Mouse (Mus musculus) stomach, postnatal 0 days (tissue): ENCODE data around the gene Ankmy1. TPM values are rescaled to one million over a fixed set of nuclear protein-coding genes. Genes with fewer than 3 reads are reported as not detected.

Experiments
- ATAC-seq: fragments of 200-750 bp; cut with Nextera tagmentation; 2 replicates; pipeline ENCODE4 v1.8.0; 2017; ENCODE audit not compliant: low FRiP score, low TSS enrichment
- DNase-seq: peaks from one replicate; pipeline ENCODE4 v3.0.0-alpha.2; 2016; ENCODE audit warnings: low spot score
- H3K27ac ChIP-seq: fragments of 300-500 bp; sonication (generic); replicated peaks from 2 replicates; pipeline ENCODE4 v1.5.1; 2014; ENCODE audit warnings: mild to moderate bottlenecking, control low read depth
- H3K27me3 ChIP-seq: fragments of 300-500 bp; sonication (generic); 2 replicates; pipeline ENCODE4 v1.6.1; 2014; ENCODE audit warnings: low read length; ENCODE audit not compliant: control insufficient read depth, insufficient read depth
- H3K36me3 ChIP-seq: fragments of 300-500 bp; sonication (generic); 2 replicates; pipeline ENCODE4 v1.6.1; 2014; ENCODE audit warnings: low read length, mixed read lengths; ENCODE audit not compliant: control insufficient read depth, insufficient read depth
- H3K4me1 ChIP-seq: fragments of 300-500 bp; sonication (generic); replicated peaks from 2 replicates; pipeline ENCODE4 v1.6.1; 2014; ENCODE audit warnings: antibody characterized with exemption; ENCODE audit not compliant: control insufficient read depth, insufficient read depth
- H3K4me2 ChIP-seq: fragments of 300-500 bp; sonication (generic); replicated peaks from 2 replicates; pipeline ENCODE4 v1.6.1; 2014; ENCODE audit warnings: low read depth, mild to moderate bottlenecking, control low read depth, moderate library complexity
- H3K4me3 ChIP-seq: fragments of 300-500 bp; sonication (generic); 2 replicates; pipeline ENCODE4 v1.5.1; 2014; ENCODE audit warnings: low read depth, low read length, control low read depth
- H3K9ac ChIP-seq: fragments of 300-500 bp; sonication (generic); 2 replicates; pipeline ENCODE4 v1.6.1; 2014; ENCODE audit warnings: mild to moderate bottlenecking, low read length, control low read depth, mixed read lengths
- H3K9me3 ChIP-seq: fragments of 300-500 bp; sonication (generic); 2 replicates; pipeline ENCODE4 v1.6.1; 2016; ENCODE audit warnings: low read length; ENCODE audit not compliant: control insufficient read depth
- CTCF ChIP-seq: IDR thresholded peaks from 2 replicates; pipeline ENCODE4 v1.5.1; 2016; ENCODE audit warnings: antibody characterized with exemption, low read depth, mild to moderate bottlenecking, moderate library complexity
- EP300 ChIP-seq: optimal IDR thresholded peaks from 2 replicates; pipeline ENCODE3; 2016; ENCODE audit warnings: antibody characterized with exemption
- WGBS: fragments of 180-500 bp; shearing (Covaris S2); extraction: QIAGEN DNeasy Blood & Tissue Kit; methylation state at CpG from one replicate; pipeline ENCODE4 v1.1.7; 2014; 5-methylcytosine and 5-hydroxymethylcytosine counted together
- polyA plus RNA-seq: library from polyadenylated mRNA; unstranded; fragments of >200 nt; fragmentation: Nextera tagmentation; extraction: Ambion mirVana; gene quantifications from 2 replicates; pipeline ENCODE4 v1.2.1, GENCODE M21; 2015

Gene Ankmy1
- polyA plus RNA-seq, 1 experiment from 2014 or later: 0.16 TPM

DNA sequence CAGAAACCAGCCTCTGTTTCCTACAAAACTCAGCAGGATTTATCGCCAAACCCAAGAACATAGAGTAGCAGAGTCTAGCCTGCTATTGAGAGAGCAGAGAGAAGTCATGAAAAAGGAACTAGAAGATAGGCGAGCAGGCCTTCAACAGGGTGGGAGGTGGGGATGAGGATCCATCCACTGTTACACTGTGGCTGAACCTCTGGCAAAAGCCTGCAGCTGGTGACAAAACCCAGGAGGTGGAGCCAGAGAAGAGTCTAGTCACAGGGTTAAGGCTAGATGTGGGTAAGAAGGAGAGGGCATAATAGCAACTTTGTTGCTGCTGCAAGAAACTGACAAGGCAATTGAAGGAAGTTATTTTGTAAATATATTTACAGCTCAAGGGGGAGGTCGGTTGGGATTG, 61.3 kb downstream of the Ankmy1 start:
- Histone ChIP-seq H3K9me3 (no peaks in the 10 kb centered on the region), H3K4me2 (no peak overlapping the region), H3K36me3 (no peaks in the 10 kb centered on the region), H3K27ac (no peak overlapping the region), H3K9ac (no peak overlapping the region), H3K27me3 (no peaks in the 10 kb centered on the region), H3K4me3 (no peak overlapping the region), H3K4me1 (no peaks in the 10 kb centered on the region)
- DNase-seq (no peak), ATAC-seq (no peak)
- 76% methylated on average over 3 of the region's 3 CpGs for WGBS
- TF ChIP-seq EP300 (no peak), CTCF (no peak)

DNA sequence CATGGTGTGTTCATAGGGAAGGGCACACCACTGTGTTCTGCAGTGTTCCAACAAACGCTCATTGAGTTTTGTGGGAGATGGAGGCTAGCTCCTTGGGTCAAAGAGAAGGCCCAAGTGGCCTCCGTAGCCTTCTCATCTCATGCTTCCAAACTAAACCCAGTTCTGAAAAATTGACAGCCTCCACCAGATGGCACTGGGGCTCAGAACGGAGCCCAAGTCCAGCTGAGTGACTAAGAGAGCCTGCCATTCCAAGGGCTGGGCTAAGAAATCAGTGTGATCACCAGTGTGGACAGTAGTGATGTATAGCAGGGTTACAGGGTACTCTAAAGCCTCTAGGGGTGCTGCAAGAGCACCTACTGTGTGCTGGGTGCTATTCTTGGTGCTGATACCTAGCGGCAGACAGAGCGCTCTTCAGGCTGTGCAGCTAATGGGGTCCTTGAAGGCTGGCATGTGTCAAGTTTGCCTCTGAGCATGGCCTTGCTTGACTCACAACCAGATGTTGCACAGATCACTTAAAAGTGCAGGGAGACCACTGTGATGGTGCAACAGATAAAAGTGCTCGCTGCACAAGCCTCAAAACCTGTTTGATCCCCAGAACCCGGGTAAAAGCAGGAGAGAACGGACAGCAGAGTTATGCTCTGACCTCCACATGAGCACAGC, 62.3 kb downstream of the Ankmy1 start:
- DNase-seq (no peak), ATAC-seq (no peak)
- H3K27me3 ChIP-seq: no peaks in the 10 kb centered on the region
- TF ChIP-seq EP300 (no peak), CTCF (peak; percentile 68)
- no peaks in the 10 kb centered on the region for H3K36me3 ChIP-seq
- no peak overlapping the region for H3K9ac ChIP-seq
- 79% methylated on average over 8 of the region's 8 CpGs for WGBS
- no peaks in the 10 kb centered on the region for H3K9me3 ChIP-seq
- H3K27ac ChIP-seq: no peak overlapping the region
- H3K4me1 ChIP-seq: no peaks in the 10 kb centered on the region
- no peak overlapping the region for H3K4me2 ChIP-seq
- H3K4me3 ChIP-seq: no peak overlapping the region

- 73% methylated on average over 7 of the region's 7 CpGs for WGBS
- Histone ChIP-seq H3K36me3 (no peaks in the 10 kb centered on the region), H3K27me3 (no peaks in the 10 kb centered on the region), H3K9me3 (no peaks in the 10 kb centered on the region), H3K4me2 (no peak overlapping the region), H3K4me1 (no peaks in the 10 kb centered on the region), H3K9ac (no peak overlapping the region), H3K4me3 (no peak overlapping the region), H3K27ac (no peak overlapping the region)
- TF ChIP-seq EP300 (no peak), CTCF (no peak)
- no peak for ATAC-seq
- DNase-seq: no peak
Measured at GRCm38 (mm10) chr1:92839211-92839610, 63.5 kb downstream of the Ankmy1 start.

DNA sequence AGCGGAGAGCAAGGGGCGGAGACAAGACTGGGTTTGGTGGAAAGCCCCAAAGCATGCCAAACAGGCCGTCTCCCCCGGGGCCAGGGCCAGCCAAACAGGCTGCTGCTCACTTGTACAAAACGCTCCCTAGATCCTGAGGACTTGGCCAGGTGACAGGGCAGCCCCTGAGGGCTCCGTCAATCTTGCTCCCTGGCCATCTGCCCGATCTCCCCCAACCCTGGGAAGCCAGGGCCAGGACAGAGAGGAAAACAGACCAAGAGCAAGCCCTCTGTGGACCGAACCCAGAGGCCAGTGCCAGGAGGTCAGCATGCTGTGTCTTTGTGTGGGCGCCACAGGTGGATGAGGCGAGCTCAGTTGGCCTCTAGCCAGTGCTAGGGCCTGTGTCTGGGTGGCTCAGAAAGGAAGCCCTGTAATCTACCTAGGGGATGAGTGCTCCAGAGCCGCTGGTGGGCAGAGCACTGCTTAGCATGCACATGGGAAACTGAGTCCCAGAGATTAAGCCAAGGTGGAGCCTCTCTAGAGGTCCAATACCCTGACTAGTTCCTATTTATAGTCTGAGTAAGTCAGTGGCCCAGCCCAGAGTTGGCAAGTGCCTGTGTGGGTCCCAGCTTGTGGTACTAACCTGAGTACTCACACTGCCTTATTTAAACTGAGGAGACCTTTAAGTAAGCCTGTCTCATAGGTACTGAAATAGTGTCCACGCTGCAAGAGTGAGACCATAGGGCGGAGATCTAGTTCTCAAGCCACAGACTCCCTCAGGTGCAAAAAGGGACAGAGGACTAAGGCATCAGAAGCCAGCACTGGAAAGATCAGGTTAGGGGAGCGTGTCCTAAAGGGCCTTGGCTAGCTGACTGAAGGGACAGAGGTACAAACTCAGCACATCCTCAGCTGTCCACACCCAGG, 64.5 kb downstream of the Ankmy1 start:
- H3K4me1 ChIP-seq: no peaks in the 10 kb centered on the region
- TF ChIP-seq CTCF (no peak), EP300 (no peak)
- H3K9ac ChIP-seq: no peak overlapping the region
- no peak overlapping the region for H3K4me2 ChIP-seq
- H3K27ac ChIP-seq: no peak overlapping the region
- no peak for ATAC-seq
- H3K4me3 ChIP-seq: no peak overlapping the region
- no peak for DNase-seq
- no peaks in the 10 kb centered on the region for H3K36me3 ChIP-seq
- H3K27me3 ChIP-seq: no peaks in the 10 kb centered on the region
- WGBS: 62% methylated on average over 14 of the region's 14 CpGs
- H3K9me3 ChIP-seq: no peaks in the 10 kb centered on the region

- Histone ChIP-seq H3K4me1 (no peaks in the 10 kb centered on the region; the same call in 1 of the 2 replicates), H3K9me3 (no peaks in the 10 kb centered on the region), H3K4me2 (no peak overlapping the region), H3K27ac (no peak overlapping the region), H3K4me3 (no peak overlapping the region), H3K27me3 (no peaks in the 10 kb centered on the region), H3K36me3 (no peaks in the 10 kb centered on the region), H3K9ac (no peak overlapping the region)
- 68% methylated on average over 7 of the region's 7 CpGs for WGBS
- ATAC-seq: peak; percentile 39; the same call in 1 of the 2 replicates
- peak; percentile 96 for TF ChIP-seq CTCF
- no peak for TF ChIP-seq EP300
- DNase-seq: peak; percentile 82
Measured at GRCm38 (mm10) chr1:92833987-92834706, 68.6 kb downstream of the Ankmy1 start.
